Mouse (Mus musculus): ENCODE measurements around the gene Gm17651.

The Gm17651 gene

DNA sequence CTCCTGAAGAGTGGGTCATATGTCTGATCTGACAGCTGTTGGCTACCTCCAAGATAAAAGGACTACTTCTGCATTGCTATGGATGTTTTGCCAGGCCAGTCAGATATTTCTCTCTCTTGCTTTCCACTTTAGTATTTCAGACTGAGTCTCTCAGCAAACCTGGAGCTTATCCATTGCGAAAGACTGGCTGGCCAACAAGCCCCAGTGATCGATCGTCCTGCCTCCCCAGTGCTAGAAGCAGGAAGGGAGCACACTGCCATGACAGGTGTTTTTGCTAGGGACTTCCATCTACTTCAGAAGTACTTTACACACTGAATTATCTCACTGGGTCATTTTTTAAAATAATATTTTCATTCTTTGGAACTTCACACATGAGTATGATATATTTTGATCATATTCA, 3.9 kb upstream of the Gm17651 start:
- DNase-seq = no peak

- DNase-seq = no peak
These were observed 1.6 kb upstream of the Gm17651 start for GRCm38 (mm10) chr3:97676126-97676525.

- DNase-seq = no peak
These were observed 7.3 kb downstream of the Gm17651 start for GRCm38 (mm10) chr3:97667093-97667675.

DNA sequence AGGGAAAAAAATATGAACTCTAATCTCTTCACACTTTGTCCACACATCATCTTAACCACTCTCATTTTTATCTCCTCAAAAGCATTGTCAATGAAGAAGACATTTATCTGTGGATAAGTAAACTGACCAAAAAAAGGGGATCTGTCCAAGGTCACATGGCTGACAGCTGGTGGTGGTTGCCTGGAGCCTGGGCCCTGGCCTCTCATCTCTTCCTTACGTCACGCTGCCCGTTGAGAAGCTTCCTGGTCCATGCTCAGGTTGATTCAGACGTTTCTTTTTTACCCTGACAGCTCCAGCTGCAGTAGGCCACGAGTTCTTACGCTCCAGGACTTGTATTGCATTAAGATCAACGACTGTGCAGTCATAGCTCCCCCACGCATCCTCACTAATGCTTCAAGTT, 8.3 kb downstream of the Gm17651 start:
- no peak for DNase-seq

DNA sequence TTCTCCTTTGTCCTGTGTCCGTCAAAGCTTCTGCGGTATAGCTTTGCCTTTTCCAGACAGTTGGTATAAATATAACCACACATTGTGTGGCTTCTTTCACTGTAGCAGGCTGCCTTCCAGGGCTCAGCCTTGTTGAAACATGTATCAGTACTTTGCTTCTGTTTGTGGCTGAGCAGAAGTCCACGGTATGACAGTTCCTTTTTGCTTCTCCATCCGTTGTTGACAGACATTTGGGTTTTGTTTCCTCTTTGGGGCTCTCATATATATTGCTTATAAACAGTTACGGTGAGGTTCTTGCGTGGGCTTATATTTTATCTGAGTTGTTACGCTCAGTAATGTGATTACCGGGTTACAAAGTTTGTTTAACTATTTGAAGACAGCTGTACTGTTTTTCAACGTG, 9.0 kb downstream of the Gm17651 start:
- DNase-seq = no peak

DNA sequence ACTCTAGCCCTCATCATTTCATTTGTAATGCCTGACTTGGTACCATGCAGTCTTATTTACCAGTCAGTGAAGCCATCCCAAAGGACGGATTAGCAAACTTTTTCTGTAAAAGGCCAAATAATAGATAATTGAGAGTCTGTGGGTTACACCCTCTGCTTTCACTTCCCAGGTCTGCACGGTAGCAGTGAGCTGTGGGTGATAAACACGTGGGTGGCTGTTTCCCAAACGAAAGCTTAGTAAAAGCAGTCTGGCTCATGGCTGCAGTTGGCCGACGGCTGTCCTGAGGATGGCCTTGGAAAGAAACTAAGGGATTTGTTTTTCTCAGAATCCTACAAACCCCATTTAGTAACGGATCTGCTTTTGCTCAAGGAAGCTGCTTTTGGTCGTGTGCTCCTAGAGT, 13.3 kb downstream of the Gm17651 start:
- no peak for DNase-seq

GRCm38 (mm10) chr3:97659746-97660145, 14.7 kb downstream of the Gm17651 start:
- DNase-seq = no peak

DNA sequence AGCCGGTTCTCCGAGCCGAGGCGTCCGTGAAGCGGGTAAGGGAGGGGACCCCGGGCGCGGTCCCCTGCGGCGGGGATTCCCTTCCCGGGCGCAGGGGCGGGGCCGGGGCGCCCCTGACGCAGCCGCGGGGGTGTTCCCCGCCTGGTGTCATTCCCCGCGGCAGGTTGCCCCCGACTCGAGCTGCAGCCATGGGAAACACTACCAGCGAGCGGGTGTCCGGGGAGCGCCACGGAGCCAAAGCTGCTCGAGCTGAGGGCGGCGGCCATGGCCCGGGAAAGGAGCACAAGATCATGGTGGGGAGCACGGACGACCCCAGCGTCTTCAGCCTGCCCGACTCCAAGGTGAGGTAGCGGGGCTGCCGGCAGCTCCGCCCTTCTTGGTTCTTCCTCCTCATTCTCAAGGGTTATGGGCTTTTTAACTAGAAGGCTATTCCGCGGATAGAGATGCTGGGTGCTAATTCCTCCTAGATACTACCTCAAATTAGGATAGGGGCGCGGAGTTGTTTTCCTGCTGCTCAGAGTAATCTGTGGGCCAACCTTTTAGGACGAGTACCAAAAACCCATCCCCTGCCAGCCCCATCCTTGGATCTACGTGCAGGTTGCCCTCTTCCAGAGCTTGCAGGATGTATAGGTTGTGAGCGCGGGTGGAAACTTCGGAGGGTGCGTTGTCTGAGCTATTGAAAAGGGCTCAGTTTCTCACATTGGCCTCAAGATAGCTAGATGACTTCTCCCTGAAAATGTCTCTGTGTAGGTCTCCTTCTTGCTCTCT, 15.9 kb downstream of the Gm17651 start:
- peak; percentile 60 for DNase-seq

- peak; percentile 98 for DNase-seq
These were observed 16.7 kb downstream of the Gm17651 start, which contains the start of gene Prkab2 for GRCm38 (mm10) chr3:97657655-97658411. TSS of gene Prkab2 (plus strand) at chr3:97658193.

DNA sequence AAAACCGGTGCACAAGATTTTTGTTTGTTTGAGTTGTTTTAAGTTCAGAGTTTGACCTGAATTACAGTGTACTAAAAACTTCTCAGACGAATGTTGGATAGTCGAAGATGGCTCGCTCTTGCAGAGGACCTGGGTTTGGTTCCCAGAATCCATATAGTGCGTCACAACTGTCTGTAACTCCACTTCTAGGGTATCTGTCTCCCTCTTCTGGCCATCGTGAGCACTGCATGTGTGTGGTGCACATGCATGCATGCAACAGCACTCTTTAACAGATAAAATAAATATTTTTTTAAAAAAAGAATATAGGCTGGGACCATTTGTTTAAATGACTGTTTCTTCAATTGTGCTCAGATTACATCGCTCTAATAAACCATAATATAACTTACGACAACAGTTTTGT, 19.6 kb downstream of the Gm17651 start:
- DNase-seq = no peak

DNA sequence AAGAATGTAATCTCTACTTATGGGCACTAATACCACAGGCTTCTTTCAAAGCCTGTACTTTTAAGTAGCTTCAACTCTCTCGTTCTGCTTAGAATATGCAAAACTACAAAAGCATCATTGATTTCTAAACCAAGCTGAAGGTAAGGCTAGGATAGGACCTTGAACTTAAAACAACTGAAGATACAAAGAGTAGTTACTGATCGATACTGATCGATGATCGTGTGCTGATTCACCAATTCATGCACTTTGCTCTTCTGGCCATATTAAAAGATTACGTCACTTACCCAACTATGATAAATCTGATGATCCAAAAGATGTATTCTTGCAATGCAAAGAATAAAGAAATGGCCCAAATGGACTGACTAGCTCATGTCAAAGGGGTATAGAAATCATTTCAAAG, 20.7 kb downstream of the Gm17651 start:
- DNase-seq = no peak

DNA sequence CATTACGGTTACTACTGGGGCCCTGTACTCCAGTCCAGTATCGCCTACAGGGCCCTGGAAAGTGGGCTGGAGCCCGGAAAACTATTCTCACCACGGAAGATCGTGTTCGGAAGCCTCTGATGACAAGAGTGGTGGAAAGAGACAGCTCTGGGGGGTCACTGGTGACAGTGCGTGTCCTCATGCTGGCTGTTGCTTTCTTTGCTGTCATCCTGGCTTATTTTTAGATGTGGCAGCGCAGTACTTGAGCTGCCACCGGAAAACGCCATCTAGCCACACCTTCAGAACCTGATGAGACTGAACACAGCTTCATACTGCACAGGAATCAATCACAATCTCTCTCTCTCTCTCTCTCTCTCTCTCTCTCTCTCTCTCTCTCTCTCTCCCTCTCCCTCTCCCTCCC, 22.9 kb downstream of the Gm17651 start:
- no peak for DNase-seq

DNA sequence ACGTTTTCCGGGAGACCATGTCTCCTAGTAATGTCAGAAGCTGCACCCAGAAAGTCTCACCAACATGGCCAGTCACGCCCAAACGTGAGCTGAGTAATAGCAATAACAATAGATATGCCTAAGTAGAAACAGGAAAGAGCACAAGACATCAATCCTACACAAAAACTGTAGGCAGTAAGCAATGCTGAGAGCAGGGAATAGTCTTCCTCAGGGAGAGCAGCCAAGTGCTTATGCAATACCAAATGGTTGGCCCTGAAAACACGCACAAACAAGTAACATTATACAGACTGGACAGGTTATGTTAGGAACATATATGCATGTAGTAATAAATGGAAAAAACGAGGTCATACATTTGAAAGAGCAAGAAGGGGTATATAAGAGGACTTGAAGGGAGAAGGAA, 25.0 kb downstream of the Gm17651 start:
- DNase-seq = no peak

- DNase-seq = no peak
These were observed 25.5 kb downstream of the Gm17651 start for GRCm38 (mm10) chr3:97649022-97649421.

- no peak for DNase-seq
These were observed 26.0 kb downstream of the Gm17651 start for GRCm38 (mm10) chr3:97648518-97648917.

GRCm38 (mm10) chr3:97642001-97642400, 32.5 kb downstream of the Gm17651 start:
- DNase-seq = no peak

GRCm38 (mm10) chr3:97641396-97641795, 33.1 kb downstream of the Gm17651 start:
- DNase-seq = no peak

DNA sequence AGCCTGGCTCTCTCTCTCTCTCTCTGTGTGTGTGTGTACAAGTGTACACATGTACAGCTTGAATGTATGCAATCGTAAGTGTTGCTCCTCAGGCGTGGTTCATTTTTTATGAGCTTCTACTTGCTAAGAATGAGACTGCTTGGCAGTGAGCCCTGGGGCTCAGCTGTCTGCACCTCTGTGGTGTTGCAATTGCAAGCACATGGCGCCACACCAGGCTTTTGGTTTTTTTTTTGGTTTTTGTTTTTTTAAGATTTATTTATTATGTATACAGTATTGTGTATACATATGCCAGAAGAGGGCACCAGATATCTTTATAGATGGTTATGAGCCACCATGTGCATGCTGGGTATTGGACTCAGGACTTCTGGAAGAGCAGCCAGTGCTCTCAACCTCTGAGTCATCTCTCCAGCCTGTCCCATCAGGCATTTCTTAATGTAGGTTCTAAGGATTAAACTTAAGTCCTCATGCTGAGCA, 40.2 kb downstream of the Gm17651 start:
- no peak for DNase-seq

GRCm38 (mm10) chr3:97633456-97633855, 41.0 kb downstream of the Gm17651 start:
- no peak for DNase-seq

DNA sequence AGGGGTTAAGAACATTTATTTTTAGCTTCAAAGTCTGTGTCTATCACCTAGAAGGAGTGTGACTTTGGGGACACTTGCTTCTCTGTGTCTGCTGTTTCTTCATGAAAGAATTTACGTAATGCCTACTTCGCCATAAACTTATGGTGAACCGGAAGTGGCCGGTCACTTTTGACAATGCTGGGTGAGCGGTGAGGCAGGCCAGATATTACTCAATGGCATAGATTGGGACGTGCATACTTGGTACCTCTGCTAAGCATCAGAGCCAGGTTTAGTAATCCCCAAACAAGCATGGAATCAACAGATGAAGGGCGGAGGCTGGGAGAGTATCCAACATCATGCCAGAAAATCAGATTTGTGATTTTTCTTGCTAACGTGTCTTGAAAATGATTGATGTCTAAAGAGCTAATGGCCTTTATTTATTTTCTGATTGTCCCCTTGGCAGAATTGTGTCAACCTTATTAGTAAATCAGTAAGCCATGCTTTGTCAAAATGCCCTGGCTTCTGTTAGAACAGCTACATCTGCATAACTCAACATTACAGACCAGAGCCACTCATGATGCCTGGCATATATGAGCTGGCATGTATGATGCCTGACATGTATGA, 43.1 kb downstream of the Gm17651 start:
- DNase-seq = no peak

- DNase-seq = no peak
These were observed 43.7 kb downstream of the Gm17651 start for GRCm38 (mm10) chr3:97630746-97631145.

GRCm38 (mm10) chr3:97629941-97630340, 44.6 kb downstream of the Gm17651 start:
- no peak for DNase-seq

- DNase-seq = no peak
These were observed 46.0 kb downstream of the Gm17651 start, which contains the start of gene Fmo5 for GRCm38 (mm10) chr3:97628391-97629001. TSS of gene Fmo5 (plus strand) at chr3:97628804.

Measured in cerebellum, adult 9-11 months (tissue).